Mouse (Mus musculus) stomach, embryonic 14.5 days (tissue): ENCODE measurements around the gene Ncln. TPM values are rescaled to one million over a fixed set of nuclear protein-coding genes. Genes with fewer than 3 reads are reported as not detected.
A peak's percentile ranks its signal among the peaks of the same experiment; 100 is the strongest.

ENCODE experiments used
- ATAC-seq: fragments of 200-750 bp; cut with Nextera tagmentation; 2 replicates; pipeline ENCODE4 v1.8.0; 2017; ENCODE audit warnings: low read depth, moderate TSS enrichment; ENCODE audit not compliant: insufficient number of reproducible peaks, insufficient read depth, low FRiP score
- H3K27ac ChIP-seq: fragments of 300-500 bp; sonication (generic); 2 replicates; pipeline ENCODE4 v1.5.1; 2014; ENCODE audit warnings: mild to moderate bottlenecking, low read length, moderate library complexity, mixed read lengths
- H3K27me3 ChIP-seq: fragments of 300-500 bp; sonication (generic); 2 replicates; pipeline ENCODE4 v1.6.1; 2014; ENCODE audit warnings: low read length, control low read depth, mixed read lengths; ENCODE audit not compliant: control insufficient read depth, insufficient read depth
- H3K36me3 ChIP-seq: fragments of 300-500 bp; sonication (generic); 2 replicates; pipeline ENCODE4 v1.6.1; 2014; ENCODE audit warnings: mild to moderate bottlenecking, control low read depth, low read length, moderate library complexity, mixed read lengths; ENCODE audit not compliant: control insufficient read depth, insufficient read depth
- H3K4me1 ChIP-seq: fragments of 300-500 bp; sonication (generic); 2 replicates; pipeline ENCODE4 v1.6.1; 2014; ENCODE audit warnings: low read length, control low read depth, mixed read lengths; ENCODE audit not compliant: control insufficient read depth, insufficient read depth
- H3K4me2 ChIP-seq: fragments of 300-500 bp; sonication (generic); replicated peaks from 2 replicates; pipeline ENCODE4 v1.6.1; 2014; ENCODE audit warnings: low read depth, low read length, control low read depth
- H3K4me3 ChIP-seq: fragments of 300-500 bp; sonication (generic); 2 replicates; pipeline ENCODE4 v1.5.1; 2014; ENCODE audit warnings: low read depth, low read length, control low read depth
- H3K9ac ChIP-seq: fragments of 300-500 bp; sonication (generic); replicated peaks from 2 replicates; pipeline ENCODE4 v1.6.1; 2014; ENCODE audit warnings: low read depth, mild to moderate bottlenecking, control low read depth, low read length, moderate library complexity, mixed read lengths
- H3K9me3 ChIP-seq: fragments of 300-500 bp; sonication (generic); 2 replicates; pipeline ENCODE4 v1.6.1; 2016; ENCODE audit warnings: low read depth, low read length, control low read depth; ENCODE audit not compliant: control insufficient read depth
- WGBS: fragments of 180-500 bp; shearing (Covaris S2); extraction: QIAGEN DNeasy Blood & Tissue Kit; methylation state at CpG from one replicate; pipeline ENCODE4 v1.1.7; 2014; 5-methylcytosine and 5-hydroxymethylcytosine counted together
- polyA plus RNA-seq: library from polyadenylated mRNA; unstranded; fragments of >200 nt; fragmentation: Nextera tagmentation; extraction: Ambion mirVana; gene quantifications from 2 replicates; pipeline ENCODE4 v1.2.1, GENCODE M21; 2014

Ncln gene
- polyA plus RNA-seq, 1 experiment from 2014 or later = 79.1 TPM

- Histone ChIP-seq H3K27me3 (no peaks in the 10 kb centered on the region), H3K4me2 (peak overlapping the region; percentile 42; the same call in 1 of the 2 replicates), H3K4me1 (peaks cover 12% of the 10 kb centered on the region), H3K9me3 (no peaks in the 10 kb centered on the region), H3K9ac (no peak overlapping the region), H3K27ac (no peak overlapping the region), H3K36me3 (peaks cover 5% of the 10 kb centered on the region), H3K4me3 (peak overlapping the region; percentile 70; the same call in 1 of the 2 replicates)
- WGBS = 84% methylated on average over 17 of the region's 17 CpGs
- no peak for ATAC-seq
Measured at GRCm38 (mm10) chr10:81497401-81498270, 1.4 kb upstream of the Ncln start.

- Histone ChIP-seq H3K9ac (no peak overlapping the region), H3K4me1 (peaks cover 12% of the 10 kb centered on the region), H3K4me2 (peak overlapping the region; percentile 42), H3K9me3 (no peaks in the 10 kb centered on the region), H3K36me3 (peaks cover 11% of the 10 kb centered on the region), H3K27me3 (no peaks in the 10 kb centered on the region), H3K27ac (no peak overlapping the region), H3K4me3 (peak overlapping the region; percentile 70)
- ATAC-seq = no peak
- 27% methylated on average over 4 of the region's 4 CpGs for WGBS
Measured at GRCm38 (mm10) chr10:81496969-81497368, 777 bp upstream of the Ncln start.

- WGBS = 2% methylated on average over 41 of the region's 41 CpGs
- Histone ChIP-seq H3K4me1 (peaks cover 12% of the 10 kb centered on the region), H3K4me2 (peak overlapping the region; percentile 93), H3K9ac (peak overlapping the region; percentile 85), H3K9me3 (no peaks in the 10 kb centered on the region), H3K36me3 (peaks cover 23% of the 10 kb centered on the region), H3K4me3 (peak overlapping the region; percentile 70), H3K27me3 (no peaks in the 10 kb centered on the region), H3K27ac (0 out of 2 replicates have a peak overlapping the region, but pooled peaks have one; percentile 44)
- peak; percentile 12; the same call in 1 of the 2 replicates for ATAC-seq
Measured at GRCm38 (mm10) chr10:81495616-81496263, 452 bp downstream of the Ncln start.

- Histone ChIP-seq H3K27ac (no peak overlapping the region), H3K27me3 (no peaks in the 10 kb centered on the region), H3K4me3 (peak overlapping the region; percentile 70), H3K4me1 (peaks cover 12% of the 10 kb centered on the region), H3K4me2 (peak overlapping the region; percentile 93), H3K9me3 (no peaks in the 10 kb centered on the region), H3K9ac (peak overlapping the region; percentile 85), H3K36me3 (peaks cover 29% of the 10 kb centered on the region)
- ATAC-seq = no peak
- 70% methylated on average over 6 of the region's 6 CpGs for WGBS
Measured at GRCm38 (mm10) chr10:81495151-81495550, 1.0 kb downstream of the Ncln start.

DNA sequence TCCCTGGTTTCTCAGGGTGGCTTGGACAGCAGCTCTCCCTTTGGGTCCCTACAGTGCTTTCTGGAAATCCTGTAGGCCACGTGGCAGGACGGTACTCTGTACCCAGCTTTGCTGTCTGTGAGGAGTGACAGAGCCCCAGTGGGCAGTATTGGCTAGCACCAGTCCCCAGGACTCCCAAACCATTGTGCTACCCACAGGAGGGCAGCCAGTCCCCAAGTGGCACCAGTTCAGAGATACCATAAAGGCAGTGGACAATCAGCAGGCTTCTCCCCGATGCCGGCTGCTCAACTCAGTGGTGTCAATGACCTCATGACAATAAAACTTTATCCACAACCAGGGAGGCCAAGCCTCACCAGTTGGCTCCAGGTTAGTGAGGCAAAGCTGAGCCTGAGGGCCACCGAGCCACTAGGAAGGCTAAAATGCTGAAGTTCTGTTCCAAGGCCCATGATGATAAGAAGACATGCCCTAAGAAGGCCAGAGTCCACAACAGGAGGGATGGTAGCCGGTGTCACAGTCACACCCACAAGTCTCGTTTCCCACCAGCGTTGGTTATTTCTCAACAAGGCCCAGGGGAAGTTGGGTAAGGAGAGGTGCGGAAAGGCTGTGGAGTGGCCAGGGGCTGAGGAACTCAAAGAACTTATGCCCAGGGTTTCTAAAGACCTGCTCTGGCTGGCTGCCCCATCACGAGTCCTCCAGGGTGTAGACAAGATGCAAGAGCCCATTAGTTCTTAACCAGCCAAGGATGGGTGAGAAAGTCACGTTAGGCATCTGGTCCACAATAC is 1.7 kb downstream of the Ncln start:
- H3K4me2 ChIP-seq = peak overlapping the region; percentile 93; the same call in 1 of the 2 replicates
- peaks cover 12% of the 10 kb centered on the region for H3K4me1 ChIP-seq
- no peaks in the 10 kb centered on the region for H3K27me3 ChIP-seq
- WGBS = 84% methylated on average over 11 of the region's 11 CpGs
- H3K9ac ChIP-seq = no peak overlapping the region
- no peak overlapping the region for H3K4me3 ChIP-seq
- H3K9me3 ChIP-seq = no peaks in the 10 kb centered on the region
- no peak for ATAC-seq
- peaks cover 36% of the 10 kb centered on the region for H3K36me3 ChIP-seq
- H3K27ac ChIP-seq = no peak overlapping the region

DNA sequence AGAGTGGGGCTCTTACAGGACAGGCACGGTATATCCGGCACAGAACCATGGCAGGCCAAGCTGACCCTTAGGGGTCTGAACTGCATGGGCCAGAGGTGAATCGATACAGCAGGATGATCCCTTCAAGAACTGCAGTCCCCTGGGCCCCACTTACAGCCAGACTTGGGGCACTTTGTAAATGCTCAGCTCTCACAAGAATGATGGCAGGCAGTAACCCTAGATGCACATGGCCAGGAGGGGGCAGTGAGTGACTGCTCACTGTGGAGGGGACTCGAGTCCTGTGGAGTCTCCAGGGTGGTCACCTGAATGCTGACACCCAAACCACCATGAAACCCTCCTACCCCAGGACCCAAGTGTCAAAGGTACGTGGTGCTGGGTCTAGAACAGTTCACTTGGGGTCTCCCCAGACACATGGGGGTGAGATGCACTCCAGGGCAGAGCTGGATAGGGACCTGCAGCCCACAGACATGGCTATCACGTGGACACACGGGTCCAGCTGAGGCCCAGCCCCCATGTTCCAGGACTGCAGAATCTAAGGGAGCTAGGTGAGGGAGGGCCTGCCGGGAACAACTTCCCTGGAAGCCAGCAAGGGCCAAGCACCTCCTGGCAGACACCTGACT is 2.5 kb downstream of the Ncln start:
- H3K9ac ChIP-seq = no peak overlapping the region
- no peak overlapping the region for H3K27ac ChIP-seq
- H3K4me3 ChIP-seq = no peak overlapping the region
- peaks cover 42% of the 10 kb centered on the region for H3K36me3 ChIP-seq
- no peaks in the 10 kb centered on the region for H3K27me3 ChIP-seq
- no peak for ATAC-seq
- no peaks in the 10 kb centered on the region for H3K9me3 ChIP-seq
- WGBS = 82% methylated on average over 8 of the region's 8 CpGs
- H3K4me1 ChIP-seq = peaks cover 12% of the 10 kb centered on the region
- H3K4me2 ChIP-seq = no peak overlapping the region

- no peak overlapping the region for H3K9ac ChIP-seq
- H3K36me3 ChIP-seq = peaks cover 52% of the 10 kb centered on the region
- ATAC-seq = no peak
- H3K4me3 ChIP-seq = no peak overlapping the region
- WGBS = 91% methylated on average over 11 of the region's 11 CpGs
- H3K27me3 ChIP-seq = no peaks in the 10 kb centered on the region
- no peak overlapping the region for H3K27ac ChIP-seq
- H3K9me3 ChIP-seq = no peaks in the 10 kb centered on the region
- H3K4me2 ChIP-seq = no peak overlapping the region
- H3K4me1 ChIP-seq = peaks cover 12% of the 10 kb centered on the region
Measured at GRCm38 (mm10) chr10:81492606-81493240, 3.5 kb downstream of the Ncln start.
